Mouse (Mus musculus): ENCODE data around the gene Aqp1. TPM values are rescaled to one million over a fixed set of nuclear protein-coding genes. Genes with fewer than 3 reads are reported as not detected.

The Aqp1 gene
- total and polyA plus RNA-seq, 3 experiments, result 57.2 to 95.3 TPM; not detected in 1

GRCm38 (mm10) chr6:55299482-55299881 lies 36.8 kb upstream of the Aqp1 start:
- no peak overlapping the region for H3K4me3 ChIP-seq (ENCODE audit: control insufficient read depth in 1 of 2, insufficient read depth in 1 of 2, low read depth in 2 of 2, low read length in 2 of 2)
- H3K9ac ChIP-seq (ENCODE audit: control insufficient read depth, low read depth, low read length, poor library complexity, severe bottlenecking), result no peak overlapping the region
- no peaks in the 10 kb centered on the region for H3K79me2 ChIP-seq (ENCODE audit: control insufficient read depth, insufficient read depth, low read length, poor library complexity)
- no peaks in the 10 kb centered on the region for H3K9me3 ChIP-seq (replicated peaks; ENCODE audit: insufficient read depth, low read length)
- peaks cover 0 to 1% of the 10 kb centered on the region in 2 experiments; a peak in 1 of 4 replicates for H3K27me3 ChIP-seq (ENCODE audit: control insufficient read depth in 1 of 2, insufficient read depth in 2 of 2, low read length in 2 of 2)
- peaks cover 0 to 4% of the 10 kb centered on the region in 2 experiments; a peak in 1 of 4 replicates for H3K4me1 ChIP-seq (ENCODE audit: control insufficient read depth in 1 of 2, insufficient read depth in 2 of 2, low read length in 2 of 2)
- no peaks in the 10 kb centered on the region for H3K36me3 ChIP-seq (ENCODE audit: control insufficient read depth in 1 of 2, insufficient read depth in 2 of 2, low read length in 2 of 2)
- H3K27ac ChIP-seq (ENCODE audit: control insufficient read depth, low read depth, low read length), result no peak overlapping the region
- no peak for DNase-seq (ENCODE audit: low read depth, low spot score)
- no peak for TF ChIP-seq POLR2AphosphoS2 (IDR thresholded peaks at IDR 0.05; ENCODE audit: low read length)
- TF ChIP-seq MAX (IDR thresholded peaks at IDR 0.05; ENCODE audit: low read length), result no peak
- TF ChIP-seq KAT2A (conservative IDR thresholded peaks at IDR 0.05; ENCODE audit: low read depth, low read length), result no peak
- no peak for TF ChIP-seq NELFE (IDR thresholded peaks at IDR 0.05; ENCODE audit: low read depth, low read length)
- TF ChIP-seq SIN3A (IDR thresholded peaks at IDR 0.05; ENCODE audit: low read length), result no peak
- TF ChIP-seq HCFC1 (IDR thresholded peaks at IDR 0.05; ENCODE audit: low read depth, low read length), result no peak
- no peak for TF ChIP-seq CHD2 (IDR thresholded peaks at IDR 0.05; ENCODE audit: low read length)
- TF ChIP-seq ZNF384 (IDR thresholded peaks at IDR 0.05; ENCODE audit: low read depth, low read length), result no peak
- TF ChIP-seq MXI1 (IDR thresholded peaks at IDR 0.05; ENCODE audit: low read depth, low read length), result no peak
- TF ChIP-seq USF1 (IDR thresholded peaks at IDR 0.05; ENCODE audit: low read depth, low read length), result no peak
- no peak for TF ChIP-seq TBP (IDR thresholded peaks at IDR 0.05; ENCODE audit: low read depth, low read length)
- TF ChIP-seq POLR2A (IDR thresholded peaks at IDR 0.05; ENCODE audit: control insufficient read depth in 1 of 2, insufficient read depth in 1 of 2, low read depth in 1 of 2, low read length in 2 of 2, poor library complexity in 1 of 2), result no peak
- no peak for TF ChIP-seq CTCF (IDR thresholded peaks at IDR 0.05 in 2 of 3, conservative IDR thresholded peaks at IDR 0.05 in 1 of 3; ENCODE audit: control insufficient read depth in 1 of 3, insufficient read depth in 1 of 3, low read depth in 2 of 3, low read length in 3 of 3, poor library complexity in 1 of 3, severe bottlenecking in 1 of 3)
- TF ChIP-seq SMC3 (IDR thresholded peaks at IDR 0.05; ENCODE audit: low read depth, low read length), result no peak
- TF ChIP-seq MYB (IDR thresholded peaks at IDR 0.05; ENCODE audit: low read depth, low read length), result no peak
- no peak for TF ChIP-seq GABPA (IDR thresholded peaks at IDR 0.05; ENCODE audit: low read depth, low read length)
- no peak for TF ChIP-seq ETS1 (IDR thresholded peaks at IDR 0.05; ENCODE audit: low read depth, low read length)
- no peak for TF ChIP-seq NRF1 (IDR thresholded peaks at IDR 0.05; ENCODE audit: insufficient read depth, low read depth, low read length, poor library complexity, severe bottlenecking)
- no peak for TF ChIP-seq GATA1 (IDR thresholded peaks at IDR 0.05; ENCODE audit: low read depth, low read length)

GRCm38 (mm10) chr6:55299917-55300316 lies 36.3 kb upstream of the Aqp1 start:
- Histone ChIP-seq H3K9ac (ENCODE audit: control insufficient read depth, low read depth, low read length, poor library complexity, severe bottlenecking) (no peak overlapping the region), H3K36me3 (ENCODE audit: control insufficient read depth in 1 of 2, insufficient read depth in 2 of 2, low read length in 2 of 2) (no peaks in the 10 kb centered on the region), H3K4me1 (ENCODE audit: control insufficient read depth in 1 of 2, insufficient read depth in 2 of 2, low read length in 2 of 2) (peaks cover 0 to 4% of the 10 kb centered on the region in 2 experiments; a peak in 1 of 4 replicates), H3K27me3 (ENCODE audit: control insufficient read depth in 1 of 2, insufficient read depth in 2 of 2, low read length in 2 of 2) (peaks cover 0 to 1% of the 10 kb centered on the region in 2 experiments; a peak in 1 of 4 replicates), H3K9me3 (replicated peaks; ENCODE audit: insufficient read depth, low read length) (no peaks in the 10 kb centered on the region), H3K4me3 (ENCODE audit: control insufficient read depth in 1 of 2, insufficient read depth in 1 of 2, low read depth in 2 of 2, low read length in 2 of 2) (no peak overlapping the region), H3K27ac (ENCODE audit: control insufficient read depth, low read depth, low read length) (no peak overlapping the region), H3K79me2 (ENCODE audit: control insufficient read depth, insufficient read depth, low read length, poor library complexity) (no peaks in the 10 kb centered on the region)
- TF ChIP-seq E2F4 (IDR thresholded peaks at IDR 0.05; ENCODE audit: borderline replicate concordance, low read depth, low read length), result no peak
- TF ChIP-seq ETS1 (IDR thresholded peaks at IDR 0.05; ENCODE audit: low read depth, low read length), result no peak
- TF ChIP-seq TAL1 (IDR thresholded peaks at IDR 0.05; ENCODE audit: low read length), result no peak
- TF ChIP-seq POLR2A (IDR thresholded peaks at IDR 0.05; ENCODE audit: control insufficient read depth in 1 of 2, insufficient read depth in 1 of 2, low read depth in 1 of 2, low read length in 2 of 2, poor library complexity in 1 of 2), result no peak
- TF ChIP-seq MYC (IDR thresholded peaks at IDR 0.05; ENCODE audit: low read depth, low read length), result no peak
- no peak for TF ChIP-seq ZMIZ1 (IDR thresholded peaks at IDR 0.05; ENCODE audit: low read depth, low read length)
- TF ChIP-seq MAZ (IDR thresholded peaks at IDR 0.05; ENCODE audit: low read depth, low read length), result no peak
- TF ChIP-seq BHLHE40 (IDR thresholded peaks at IDR 0.05; ENCODE audit: borderline replicate concordance, low read depth, low read length), result no peak
- TF ChIP-seq NRF1 (IDR thresholded peaks at IDR 0.05; ENCODE audit: insufficient read depth, low read depth, low read length, poor library complexity, severe bottlenecking), result no peak
- no peak for TF ChIP-seq JUND (IDR thresholded peaks at IDR 0.05; ENCODE audit: low read depth, low read length)
- no peak for TF ChIP-seq RAD21 (IDR thresholded peaks at IDR 0.05; ENCODE audit: low read depth, low read length)
- no peak for TF ChIP-seq ZC3H11A (IDR thresholded peaks at IDR 0.05; ENCODE audit: low read depth, low read length)
- DNase-seq (ENCODE audit: low read depth, low spot score), result no peak

Measured in MEL (cell line).